Mouse (Mus musculus) 416B (cell line): ENCODE measurements around the gene Entpd4b.
"Not testable (repeated sequence)": the region's sequence is repeated elsewhere in the genome, so short reads cannot be mapped to it uniquely, and the experiment has no call there.

Experiments
- DNase-seq: peaks from one replicate; pipeline ENCODE4 v3.0.0; 2011; ENCODE audit warnings: low read depth

Entpd4b gene

GRCm38 (mm10) chr14:69555110-69555831 is at the start of gene Entpd4b:
Gene Entpd4b (plus strand): TSS chr14:69555424.
- DNase-seq: not testable (repeated sequence)

GRCm38 (mm10) chr14:69507000-69507399 is 48.2 kb upstream of the Entpd4b start:
- DNase-seq: not testable (repeated sequence)

- DNase-seq: not testable (repeated sequence)
These were observed 42.8 kb upstream of the Entpd4b start, which contains the start of gene Gm27179 for GRCm38 (mm10) chr14:69512449-69512848. Gene Gm27179 (minus strand): TSS chr14:69512549.

GRCm38 (mm10) chr14:69520810-69521209 is 34.4 kb upstream of the Entpd4b start:
- not testable (repeated sequence) for DNase-seq

- not testable (repeated sequence) for DNase-seq
These were observed 32.2 kb upstream of the Entpd4b start for GRCm38 (mm10) chr14:69523001-69523400.

- DNase-seq: not testable (repeated sequence)
These were observed 29.0 kb upstream of the Entpd4b start for GRCm38 (mm10) chr14:69526202-69526601.

GRCm38 (mm10) chr14:69536539-69536938 is 18.7 kb upstream of the Entpd4b start:
- not testable (repeated sequence) for DNase-seq

- DNase-seq: not testable (repeated sequence)
These were observed 15.1 kb upstream of the Entpd4b start for GRCm38 (mm10) chr14:69540113-69540512.

- not testable (repeated sequence) for DNase-seq
These were observed 12.5 kb upstream of the Entpd4b start for GRCm38 (mm10) chr14:69542695-69543094.

- not testable (repeated sequence) for DNase-seq
These were observed 11.2 kb upstream of the Entpd4b start for GRCm38 (mm10) chr14:69544033-69544432.

- DNase-seq: not testable (repeated sequence)
These were observed 10.2 kb upstream of the Entpd4b start for GRCm38 (mm10) chr14:69545052-69545451.

- DNase-seq: not testable (repeated sequence)
These were observed 7.9 kb upstream of the Entpd4b start for GRCm38 (mm10) chr14:69547310-69547709.

GRCm38 (mm10) chr14:69556820-69557219 is 1.6 kb downstream of the Entpd4b start:
- DNase-seq: not testable (repeated sequence)

GRCm38 (mm10) chr14:69557550-69557949 is 2.3 kb downstream of the Entpd4b start:
- not testable (repeated sequence) for DNase-seq
